Mouse (Mus musculus): ENCODE results near the gene Lmtk2.

Gene Lmtk2

GRCm38 (mm10) chr5:144100149-144100935 lies at the start of gene Lmtk2:
Lmtk2 (plus strand) TSS chr5:144100436.
- WGBS: under 1% methylated on average over 90 of the region's 90 CpGs

- 30% methylated on average over 3 of the region's 3 CpGs for WGBS
Observed at GRCm38 (mm10) chr5:144053450-144053849, 46.8 kb upstream of the Lmtk2 start.

- 72% methylated on average over 6 of the region's 6 CpGs for whole genome bisulfite sequencing
Observed at GRCm38 (mm10) chr5:144054340-144054739, 45.9 kb upstream of the Lmtk2 start.

- WGBS: 47% methylated on average over 5 of the region's 5 CpGs
Observed at GRCm38 (mm10) chr5:144064093-144064492, 36.1 kb upstream of the Lmtk2 start.

GRCm38 (mm10) chr5:144066036-144066435 lies 34.2 kb upstream of the Lmtk2 start:
- 81% methylated on average over 2 of the region's 2 CpGs for WGBS

GRCm38 (mm10) chr5:144070064-144070463 lies 30.2 kb upstream of the Lmtk2 start:
- 100% methylated on average over 1 of the region's 1 CpGs for WGBS

GRCm38 (mm10) chr5:144071249-144071648 lies 29.0 kb upstream of the Lmtk2 start:
- whole genome bisulfite sequencing: 25% methylated on average over 1 of the region's 1 CpGs

- WGBS: 32% methylated on average over 1 of the region's 1 CpGs
Observed at GRCm38 (mm10) chr5:144077541-144077940, 22.7 kb upstream of the Lmtk2 start.

- 25% methylated on average over 2 of the region's 2 CpGs for WGBS
Observed at GRCm38 (mm10) chr5:144080886-144081285, 19.4 kb upstream of the Lmtk2 start.

- WGBS: 48% methylated on average over 5 of the region's 5 CpGs
Observed at GRCm38 (mm10) chr5:144082006-144082405, 18.2 kb upstream of the Lmtk2 start.

- 61% methylated on average over 2 of the region's 2 CpGs for WGBS
Observed at GRCm38 (mm10) chr5:144083521-144083920, 16.7 kb upstream of the Lmtk2 start.

- WGBS: 72% methylated on average over 4 of the region's 4 CpGs
Observed at GRCm38 (mm10) chr5:144084271-144084670, 16.0 kb upstream of the Lmtk2 start.

- WGBS: 79% methylated on average over 6 of the region's 6 CpGs
Observed at GRCm38 (mm10) chr5:144085696-144086095, 14.5 kb upstream of the Lmtk2 start.

GRCm38 (mm10) chr5:144086494-144086893 lies 13.7 kb upstream of the Lmtk2 start:
- WGBS: 70% methylated on average over 2 of the region's 2 CpGs

- WGBS: 85% methylated on average over 2 of the region's 2 CpGs
Observed at GRCm38 (mm10) chr5:144088354-144088753, 11.9 kb upstream of the Lmtk2 start.

GRCm38 (mm10) chr5:144095461-144095970 lies 4.7 kb upstream of the Lmtk2 start:
- 58% methylated on average over 6 of the region's 6 CpGs for WGBS

- 52% methylated on average over 16 of the region's 16 CpGs for WGBS
Observed at GRCm38 (mm10) chr5:144097902-144098639, 2.2 kb upstream of the Lmtk2 start.

GRCm38 (mm10) chr5:144098640-144098929 lies 1.7 kb upstream of the Lmtk2 start:
- WGBS: 47% methylated on average over 8 of the region's 8 CpGs

- WGBS: 2% methylated on average over 20 of the region's 20 CpGs
Observed at GRCm38 (mm10) chr5:144100948-144101347, 712 bp downstream of the Lmtk2 start.

- 52% methylated on average over 9 of the region's 9 CpGs for WGBS
Observed at GRCm38 (mm10) chr5:144105070-144105469, 4.8 kb downstream of the Lmtk2 start.

GRCm38 (mm10) chr5:144105471-144106129 lies 5.4 kb downstream of the Lmtk2 start:
- 82% methylated on average over 6 of the region's 6 CpGs for WGBS

- WGBS: 82% methylated on average over 3 of the region's 3 CpGs
Observed at GRCm38 (mm10) chr5:144106130-144106510, 5.9 kb downstream of the Lmtk2 start.
